Mouse (Mus musculus) ES-E14 (cell line): ENCODE results near the gene Cmklr1. TPM values are rescaled to one million over a fixed set of nuclear protein-coding genes. Genes with fewer than 3 reads are reported as not detected.

ENCODE experiments used
- DNase-seq: peaks from one replicate; pipeline ENCODE4 v3.0.0-alpha.2; 2013; ENCODE audit warnings: low read depth, low spot score
- H3K27ac ChIP-seq: 2 replicates; pipeline ENCODE4 v1.5.1; 2012; ENCODE audit warnings: low read depth, mild to moderate bottlenecking, low read length, moderate library complexity, mixed read lengths; ENCODE audit not compliant: poor library complexity, insufficient read depth, severe bottlenecking
- H3K36me3 ChIP-seq: 2 replicates; pipeline ENCODE4 v1.6.1; 2012; ENCODE audit warnings: mild to moderate bottlenecking, low read length, moderate library complexity, mixed read lengths; ENCODE audit not compliant: control insufficient read depth, poor library complexity, insufficient read depth, severe bottlenecking
- H3K4me1 ChIP-seq, 2 experiments: fragments of 150-350 bp in 1 of 2; sonication (generic) in 1 of 2; 2 replicates each; pipeline ENCODE4 v1.6.1; 2012; ENCODE audit warnings: low read length in 2 of 2, mild to moderate bottlenecking in 1 of 2, mixed read lengths in 1 of 2; ENCODE audit not compliant: control insufficient read depth in 2 of 2, insufficient read depth in 2 of 2, poor library complexity in 1 of 2
- H3K4me3 ChIP-seq, 2 experiments: fragments of 150-350 bp in 1 of 2; sonication (generic) in 1 of 2; 2 replicates each; pipeline ENCODE4 v1.5.1; 2012; ENCODE audit warnings: low read length in 2 of 2, low read depth in 1 of 2, mild to moderate bottlenecking in 1 of 2, mixed read lengths in 1 of 2; ENCODE audit not compliant: insufficient read depth in 1 of 2, poor library complexity in 1 of 2, severe bottlenecking in 1 of 2
- H3K9ac ChIP-seq: 2 replicates; pipeline ENCODE4 v1.6.1; 2012; ENCODE audit warnings: low read depth, mild to moderate bottlenecking, low read length, mixed read lengths; ENCODE audit not compliant: poor library complexity, insufficient read depth, severe bottlenecking
- H3K9me3 ChIP-seq: fragments of 150-350 bp; sonication (generic); 2 replicates; pipeline ENCODE4 v1.6.1; 2012; ENCODE audit warnings: low read depth, mild to moderate bottlenecking, low read length; ENCODE audit not compliant: control insufficient read depth, insufficient read depth
- CHD2 ChIP-seq: IDR thresholded peaks from 2 replicates; pipeline ENCODE4 v1.6.1; 2014; ENCODE audit warnings: mild to moderate bottlenecking, low read depth, low read length, inconsistent platforms
- HCFC1 ChIP-seq: IDR thresholded peaks from 2 replicates; pipeline ENCODE4 v1.6.1; 2012; ENCODE audit warnings: low read length, inconsistent platforms, borderline replicate concordance; ENCODE audit not compliant: insufficient read depth
- MAFK ChIP-seq: IDR thresholded peaks from 2 replicates; pipeline ENCODE4 v1.6.1; 2014; ENCODE audit warnings: mild to moderate bottlenecking, low read depth, low read length, inconsistent platforms; ENCODE audit not compliant: insufficient read depth
- ZC3H11A ChIP-seq: IDR thresholded peaks from 2 replicates; pipeline ENCODE4 v1.6.1; 2012; ENCODE audit warnings: low read depth, mild to moderate bottlenecking, inconsistent platforms, low read length, borderline replicate concordance
- ZNF384 ChIP-seq: IDR thresholded peaks from 2 replicates; pipeline ENCODE4 v1.6.1; 2012; ENCODE audit warnings: low read depth, low read length, inconsistent platforms
- in situ Hi-C, 2 experiments: fragments of 600-800 bp; cut with MboI; formaldehyde crosslinking; loops; one replicate each; pipeline ENCODE4 v1.15.1; 2025; ENCODE audit warnings: low sequenced_read_pairs in 2 of 2, inconsistent platforms in 1 of 2; ENCODE audit not compliant: unreplicated experiment in 2 of 2
- total RNA-seq: library from RNA; depleted of rRNA; stranded (reverse); fragments of 300-350 nt; gene quantifications from 2 replicates; pipeline ENCODE4 v1.2.3, GENCODE M21; 2012

The Cmklr1 gene
- total RNA-seq, 1 experiment: 10.4 TPM

GRCm38 (mm10) chr5:113606961-113607785 lies 43.1 kb downstream of the Cmklr1 start:
- in situ Hi-C loops: no loop called here
- Histone ChIP-seq H3K9me3 (no peaks in the 10 kb centered on the region), H3K4me3 (no peak overlapping the region; a peak in 1 of 4 replicates), H3K36me3 (no peaks in the 10 kb centered on the region; the same call in 1 of the 2 replicates), H3K9ac (no peak overlapping the region; the same call in 1 of the 2 replicates), H3K27ac (no peak overlapping the region), H3K4me1 (peaks cover 3 to 18% of the 10 kb centered on the region in 2 experiments; a peak in 3 of 4 replicates)
- TF ChIP-seq ZNF384 (no peak), MAFK (no peak), CHD2 (no peak), HCFC1 (no peak), ZC3H11A (no peak)
- DNase-seq: no peak

- no peaks in the 10 kb centered on the region for H3K9me3 ChIP-seq
- H3K4me1 ChIP-seq: peaks cover 2 to 18% of the 10 kb centered on the region in 2 experiments; a peak in 3 of 4 replicates
- TF ChIP-seq CHD2 (no peak), ZC3H11A (no peak), HCFC1 (no peak), MAFK (no peak)
- no peak overlapping the region for H3K9ac ChIP-seq
- in situ Hi-C loops: no loop called here
- H3K36me3 ChIP-seq: no peaks in the 10 kb centered on the region
- DNase-seq: no peak
- H3K27ac ChIP-seq: no peak overlapping the region
- no peak overlapping the region for H3K4me3 ChIP-seq
Observed at GRCm38 (mm10) chr5:113606121-113606520, 44.1 kb downstream of the Cmklr1 start.

GRCm38 (mm10) chr5:113604758-113605157 lies 45.5 kb downstream of the Cmklr1 start:
- Histone ChIP-seq H3K9me3 (no peaks in the 10 kb centered on the region), H3K9ac (no peak overlapping the region), H3K27ac (no peak overlapping the region), H3K4me3 (no peak overlapping the region), H3K36me3 (no peaks in the 10 kb centered on the region), H3K4me1 (peaks cover 2 to 22% of the 10 kb centered on the region in 2 experiments; a peak in 3 of 4 replicates)
- in situ Hi-C loops: no loop called here
- TF ChIP-seq CHD2: no peak
- no peak for TF ChIP-seq ZNF384
- DNase-seq: no peak

GRCm38 (mm10) chr5:113603471-113603870 lies 46.8 kb downstream of the Cmklr1 start:
- Histone ChIP-seq H3K4me1 (peaks cover 1 to 17% of the 10 kb centered on the region in 2 experiments; a peak in 3 of 4 replicates), H3K9ac (no peak overlapping the region), H3K36me3 (no peaks in the 10 kb centered on the region), H3K27ac (no peak overlapping the region), H3K9me3 (no peaks in the 10 kb centered on the region), H3K4me3 (no peak overlapping the region)
- no peak for DNase-seq
- in situ Hi-C loops: no loop called here
- no peak for TF ChIP-seq ZC3H11A
- no peak for TF ChIP-seq CHD2
- no peak for TF ChIP-seq ZNF384
- no peak for TF ChIP-seq MAFK
- TF ChIP-seq HCFC1: no peak
